Mouse (Mus musculus): ENCODE results near the gene Sema5b. TPM values are rescaled to one million over a fixed set of nuclear protein-coding genes. Genes with fewer than 3 reads are reported as not detected.

Gene Sema5b
- polyA plus RNA-seq, 1 experiment from 2014 or later = 2.7 TPM

DNA sequence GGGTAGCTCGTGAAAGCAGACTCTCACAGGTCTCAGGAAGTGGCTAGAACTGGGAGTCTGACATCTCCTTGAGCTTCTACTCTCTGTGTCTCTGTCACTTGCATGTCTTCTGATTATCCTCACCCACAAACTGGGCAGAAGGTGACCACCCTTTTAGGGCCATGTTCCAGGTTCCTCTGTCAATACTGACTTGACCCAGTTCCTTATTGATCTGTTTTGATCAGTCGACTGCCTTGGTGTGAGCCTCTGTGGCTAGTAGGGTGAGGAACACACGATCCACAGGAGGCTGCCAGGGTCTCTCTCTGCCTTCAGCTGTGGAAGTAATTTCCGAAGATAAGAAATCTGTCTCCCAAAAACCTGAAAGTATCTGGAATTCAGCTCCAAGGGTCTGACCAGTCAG lies 76.8 kb downstream of the Sema5b start:
- Histone ChIP-seq H3K9ac (no peak overlapping the region), H3K4me1 (ENCODE audit: insufficient read depth) (peaks cover 10% of the 10 kb centered on the region; the same call in 1 of the 2 replicates), H3K4me2 (no peak overlapping the region), H3K27me3 (ENCODE audit: insufficient read depth, low read length) (no peaks in the 10 kb centered on the region), H3K4me3 (ENCODE audit: low read depth, low read length) (no peak overlapping the region), H3K27ac (ENCODE audit: low read depth) (no peak overlapping the region), H3K36me3 (ENCODE audit: insufficient read depth) (no peaks in the 10 kb centered on the region), H3K9me3 (ENCODE audit: low read depth, low read length) (no peaks in the 10 kb centered on the region)
- WGBS = 72% methylated on average over 4 of the region's 4 CpGs
- DNase-seq (no peak), ATAC-seq (ENCODE audit: insufficient read depth) (no peak)
- TF ChIP-seq CTCF (IDR thresholded peaks at IDR 0.05; ENCODE audit: low read depth) = no peak

DNA sequence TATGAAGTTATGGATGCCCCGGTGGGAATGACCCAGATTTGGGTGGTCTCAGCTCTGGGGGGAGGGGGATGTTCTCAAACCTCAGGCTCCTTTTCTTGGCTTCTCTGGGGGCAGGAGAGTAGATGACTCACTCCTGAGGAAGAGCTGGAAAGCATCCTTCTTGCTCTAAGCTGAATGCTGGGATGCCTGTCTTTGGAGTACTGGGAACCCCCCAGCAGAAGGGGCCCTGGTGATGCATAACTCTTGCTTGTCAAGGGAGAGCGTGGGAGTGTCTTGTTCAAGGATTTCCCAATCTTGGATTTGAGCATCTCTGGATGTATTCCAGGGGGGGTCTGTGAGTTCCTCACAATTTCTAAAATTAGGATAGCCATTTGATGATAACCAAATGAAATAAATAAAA lies 82.1 kb downstream of the Sema5b start:
- no peaks in the 10 kb centered on the region for H3K4me1 ChIP-seq (ENCODE audit: insufficient read depth)
- no peaks in the 10 kb centered on the region for H3K27me3 ChIP-seq (ENCODE audit: insufficient read depth, low read length)
- DNase-seq = peak; percentile 17
- no peak for ATAC-seq (ENCODE audit: insufficient read depth)
- no peak for TF ChIP-seq CTCF (IDR thresholded peaks at IDR 0.05; ENCODE audit: low read depth)
- no peak overlapping the region for H3K27ac ChIP-seq (ENCODE audit: low read depth)
- 64% methylated on average over 2 of the region's 2 CpGs for WGBS
- H3K36me3 ChIP-seq (ENCODE audit: insufficient read depth) = no peaks in the 10 kb centered on the region
- H3K4me3 ChIP-seq (ENCODE audit: low read depth, low read length) = no peak overlapping the region
- no peak overlapping the region for H3K9ac ChIP-seq
- no peak overlapping the region for H3K4me2 ChIP-seq
- no peaks in the 10 kb centered on the region for H3K9me3 ChIP-seq (ENCODE audit: low read depth, low read length)

DNA sequence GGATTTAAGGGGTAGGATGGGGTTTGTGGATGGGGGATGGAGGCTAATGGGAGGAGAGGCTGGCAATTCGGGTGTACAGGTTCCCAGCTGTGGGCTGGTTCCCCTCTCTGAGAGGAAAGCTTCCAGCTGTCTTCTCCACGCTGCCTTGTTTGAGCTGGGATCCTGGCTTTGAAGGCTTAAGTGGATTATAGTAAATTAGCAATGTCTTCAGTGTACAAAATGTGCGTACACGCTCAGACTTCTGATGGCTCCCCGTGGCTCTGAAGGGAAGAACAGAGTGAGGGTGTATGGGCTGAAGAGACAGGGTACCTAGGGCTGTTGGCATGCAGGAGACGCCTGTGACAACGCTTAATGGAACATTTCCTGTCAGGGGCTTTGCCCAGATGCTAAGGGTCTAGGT lies 83.0 kb downstream of the Sema5b start:
- Histone ChIP-seq H3K4me3 (ENCODE audit: low read depth, low read length) (no peak overlapping the region), H3K4me1 (ENCODE audit: insufficient read depth) (no peaks in the 10 kb centered on the region), H3K27me3 (ENCODE audit: insufficient read depth, low read length) (no peaks in the 10 kb centered on the region), H3K4me2 (no peak overlapping the region), H3K9ac (no peak overlapping the region), H3K36me3 (ENCODE audit: insufficient read depth) (no peaks in the 10 kb centered on the region), H3K9me3 (ENCODE audit: low read depth, low read length) (no peaks in the 10 kb centered on the region), H3K27ac (ENCODE audit: low read depth) (no peak overlapping the region)
- no peak for DNase-seq
- 55% methylated on average over 7 of the region's 7 CpGs for WGBS
- no peak for ATAC-seq (ENCODE audit: insufficient read depth)
- TF ChIP-seq CTCF (IDR thresholded peaks at IDR 0.05; ENCODE audit: low read depth) = no peak

DNA sequence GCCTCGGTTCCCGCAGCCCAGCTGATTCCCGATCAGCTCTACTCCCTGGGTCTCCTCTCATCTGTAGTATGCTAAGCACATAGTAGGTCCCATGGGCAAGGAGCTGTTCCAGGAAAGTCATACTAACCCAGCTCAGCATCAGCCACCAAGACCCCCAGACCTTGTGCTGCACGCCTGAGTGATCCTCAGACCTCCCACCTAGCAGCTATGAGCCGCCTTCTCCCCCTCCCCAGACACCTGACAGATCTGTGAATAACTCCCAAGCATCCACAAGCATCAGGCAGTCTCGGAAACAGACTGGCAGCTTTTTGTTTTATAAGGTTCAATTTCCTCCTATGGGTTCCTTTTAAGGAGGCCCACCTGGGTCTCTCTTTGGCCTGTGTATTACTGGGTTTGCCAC lies 83.9 kb downstream of the Sema5b start:
- DNase-seq = no peak
- no peaks in the 10 kb centered on the region for H3K27me3 ChIP-seq (ENCODE audit: insufficient read depth, low read length)
- no peak overlapping the region for H3K4me2 ChIP-seq
- no peak for ATAC-seq (ENCODE audit: insufficient read depth)
- 69% methylated on average over 6 of the region's 6 CpGs for WGBS
- no peaks in the 10 kb centered on the region for H3K4me1 ChIP-seq (ENCODE audit: insufficient read depth)
- no peaks in the 10 kb centered on the region for H3K9me3 ChIP-seq (ENCODE audit: low read depth, low read length)
- no peak overlapping the region for H3K27ac ChIP-seq (ENCODE audit: low read depth)
- no peaks in the 10 kb centered on the region for H3K36me3 ChIP-seq (ENCODE audit: insufficient read depth)
- H3K9ac ChIP-seq = no peak overlapping the region
- no peak for TF ChIP-seq CTCF (IDR thresholded peaks at IDR 0.05; ENCODE audit: low read depth)
- H3K4me3 ChIP-seq (ENCODE audit: low read depth, low read length) = no peak overlapping the region

DNA sequence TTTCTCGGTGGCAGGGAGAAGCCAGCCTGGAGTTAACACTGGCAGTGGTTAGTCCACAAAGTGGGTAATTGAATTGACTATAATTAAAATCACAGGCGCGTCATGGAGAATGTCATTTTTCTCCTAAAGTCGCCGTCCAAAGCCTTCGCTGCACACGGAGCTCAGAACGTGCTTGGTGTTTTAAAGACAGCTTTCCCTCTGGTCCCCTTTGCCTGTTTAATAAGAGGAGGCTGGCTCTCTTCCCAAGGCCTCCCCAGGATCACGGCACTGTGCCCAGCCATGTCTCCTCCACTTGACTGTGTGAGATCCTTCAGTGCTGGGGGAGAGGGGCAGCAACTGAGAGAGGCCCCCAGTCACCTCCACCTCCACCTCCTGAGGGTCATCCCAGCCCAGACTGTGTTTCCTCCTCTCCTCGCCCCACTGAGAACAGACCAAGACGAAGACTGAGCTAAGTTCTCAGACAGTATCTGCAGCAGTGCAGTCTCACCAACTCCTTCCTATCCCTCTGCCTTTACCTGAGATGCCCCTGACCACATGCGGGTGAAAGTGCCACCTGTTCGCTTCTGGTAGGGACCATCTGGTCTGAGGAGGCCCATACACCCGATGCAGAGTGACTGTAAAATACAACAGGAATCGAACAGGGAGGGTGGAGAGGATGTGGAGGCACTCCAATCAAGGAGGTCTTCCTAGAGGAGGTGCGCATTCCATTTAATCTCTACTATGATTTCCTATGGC lies 84.5 kb downstream of the Sema5b start:
- no peaks in the 10 kb centered on the region for H3K27me3 ChIP-seq (ENCODE audit: insufficient read depth, low read length)
- no peaks in the 10 kb centered on the region for H3K9me3 ChIP-seq (ENCODE audit: low read depth, low read length)
- no peaks in the 10 kb centered on the region for H3K36me3 ChIP-seq (ENCODE audit: insufficient read depth)
- H3K4me2 ChIP-seq = no peak overlapping the region
- H3K27ac ChIP-seq (ENCODE audit: low read depth) = no peak overlapping the region
- no peak overlapping the region for H3K4me3 ChIP-seq (ENCODE audit: low read depth, low read length)
- ATAC-seq (ENCODE audit: insufficient read depth) = no peak
- no peak overlapping the region for H3K9ac ChIP-seq
- WGBS = 68% methylated on average over 16 of the region's 16 CpGs
- no peaks in the 10 kb centered on the region for H3K4me1 ChIP-seq (ENCODE audit: insufficient read depth)
- no peak for TF ChIP-seq CTCF (IDR thresholded peaks at IDR 0.05; ENCODE audit: low read depth)
- DNase-seq = no peak

DNA sequence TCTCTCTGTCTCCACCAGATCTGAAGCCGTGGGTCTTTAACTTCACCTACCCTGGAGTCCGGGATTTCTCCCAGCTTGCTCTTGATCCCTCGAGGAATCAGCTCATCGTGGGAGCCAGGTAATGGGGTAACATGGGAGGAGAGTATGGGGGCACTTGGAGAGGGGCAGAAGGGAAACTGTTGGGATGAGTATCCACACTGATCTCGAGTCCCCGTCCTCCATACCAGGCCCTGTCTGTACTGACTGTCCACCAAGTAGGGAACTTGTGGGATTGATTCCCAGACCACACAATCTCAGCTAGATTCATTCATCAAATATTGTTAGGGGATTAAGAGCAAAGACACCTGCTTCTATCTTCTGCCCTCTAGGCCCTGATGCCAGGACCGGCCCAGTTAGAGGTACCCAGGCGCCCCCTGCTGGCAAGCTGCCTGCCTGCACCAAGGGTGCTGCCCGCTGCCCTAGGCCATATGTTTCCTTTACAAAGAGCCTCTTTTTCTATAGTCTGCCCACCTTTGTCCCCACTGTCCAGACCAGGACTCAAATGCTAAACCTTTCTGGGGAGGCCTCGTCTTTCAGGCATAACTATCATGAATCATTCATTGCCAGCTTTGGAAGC lies 87.2 kb downstream of the Sema5b start:
- H3K27ac ChIP-seq (ENCODE audit: low read depth) = no peak overlapping the region
- 31% methylated on average over 10 of the region's 10 CpGs for WGBS
- H3K27me3 ChIP-seq (ENCODE audit: insufficient read depth, low read length) = no peaks in the 10 kb centered on the region
- no peak overlapping the region for H3K4me2 ChIP-seq
- no peak overlapping the region for H3K9ac ChIP-seq
- TF ChIP-seq CTCF (IDR thresholded peaks at IDR 0.05; ENCODE audit: low read depth) = peak; percentile 97
- no peaks in the 10 kb centered on the region for H3K36me3 ChIP-seq (ENCODE audit: insufficient read depth)
- H3K4me1 ChIP-seq (ENCODE audit: insufficient read depth) = no peaks in the 10 kb centered on the region
- ATAC-seq (ENCODE audit: insufficient read depth) (peak; percentile 50; the same call in 1 of the 2 replicates), DNase-seq (peak; percentile 88)
- H3K4me3 ChIP-seq (ENCODE audit: low read depth, low read length) = no peak overlapping the region
- no peaks in the 10 kb centered on the region for H3K9me3 ChIP-seq (ENCODE audit: low read depth, low read length)

DNA sequence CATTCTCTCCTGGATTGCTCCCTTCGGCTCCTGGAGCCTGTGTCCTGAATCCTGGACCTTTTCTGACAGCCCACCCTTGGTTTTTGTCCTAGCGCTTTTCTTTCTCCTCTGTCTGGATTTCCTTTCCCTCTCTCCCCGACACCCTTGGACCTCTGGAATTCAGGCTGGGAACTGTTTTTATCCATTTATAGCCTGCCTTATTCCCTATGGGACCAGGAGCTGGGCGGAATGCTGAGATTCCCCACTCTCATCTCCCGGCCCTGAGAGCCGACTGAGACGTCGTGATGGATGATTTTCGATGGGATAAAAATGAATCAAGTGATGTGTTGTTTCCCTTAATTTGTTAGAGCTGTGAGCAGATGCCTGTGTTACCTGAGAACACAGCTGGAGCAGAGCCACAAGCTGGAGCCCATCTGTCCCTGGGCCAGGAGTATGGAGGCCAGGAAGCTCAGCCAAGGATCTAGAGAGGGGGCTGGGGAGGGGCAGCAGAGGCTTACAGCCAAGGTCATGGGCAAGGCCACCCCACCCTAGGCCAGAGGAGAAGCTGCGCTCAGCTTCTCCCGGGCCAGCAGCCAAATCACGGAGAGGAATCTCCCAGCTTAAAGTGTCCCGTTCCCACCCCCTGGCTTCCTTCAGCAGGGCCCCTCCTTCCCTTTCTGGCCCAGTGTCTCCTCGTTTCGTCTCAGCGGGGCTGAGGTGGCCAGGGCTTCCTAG lies 89.7 kb downstream of the Sema5b start:
- H3K4me3 ChIP-seq (ENCODE audit: low read depth, low read length) = no peak overlapping the region
- no peaks in the 10 kb centered on the region for H3K9me3 ChIP-seq (ENCODE audit: low read depth, low read length)
- peak; percentile 77 for DNase-seq
- H3K27ac ChIP-seq (ENCODE audit: low read depth) = 0 out of 2 replicates have a peak overlapping the region, but pooled peaks have one; percentile 1
- WGBS = 38% methylated on average over 16 of the region's 16 CpGs
- TF ChIP-seq CTCF (IDR thresholded peaks at IDR 0.05; ENCODE audit: low read depth) = no peak
- no peaks in the 10 kb centered on the region for H3K36me3 ChIP-seq (ENCODE audit: insufficient read depth)
- peak; percentile 75 for ATAC-seq (ENCODE audit: insufficient read depth)
- no peak overlapping the region for H3K4me2 ChIP-seq
- no peak overlapping the region for H3K9ac ChIP-seq
- H3K4me1 ChIP-seq (ENCODE audit: insufficient read depth) = no peaks in the 10 kb centered on the region
- no peaks in the 10 kb centered on the region for H3K27me3 ChIP-seq (ENCODE audit: insufficient read depth, low read length)
